Mouse (Mus musculus) kidney, adult 2 months (tissue): ENCODE data around the gene Sgpp2.

Experiments used
- CTCF ChIP-seq: fragments of 200-500 bp; conservative IDR thresholded peaks from 2 replicates; pipeline ENCODE4 v1.5.1; 2011; ENCODE audit warnings: low read depth, mild to moderate bottlenecking, control low read depth, low read length, moderate library complexity, mixed read lengths; ENCODE audit not compliant: insufficient read depth, insufficient read length
- POLR2A ChIP-seq: fragments of 200-500 bp; IDR thresholded peaks from one replicate; pipeline ENCODE4 v1.6.1; 2011; ENCODE audit warnings: low read depth, low read length, control low read depth

DNA sequence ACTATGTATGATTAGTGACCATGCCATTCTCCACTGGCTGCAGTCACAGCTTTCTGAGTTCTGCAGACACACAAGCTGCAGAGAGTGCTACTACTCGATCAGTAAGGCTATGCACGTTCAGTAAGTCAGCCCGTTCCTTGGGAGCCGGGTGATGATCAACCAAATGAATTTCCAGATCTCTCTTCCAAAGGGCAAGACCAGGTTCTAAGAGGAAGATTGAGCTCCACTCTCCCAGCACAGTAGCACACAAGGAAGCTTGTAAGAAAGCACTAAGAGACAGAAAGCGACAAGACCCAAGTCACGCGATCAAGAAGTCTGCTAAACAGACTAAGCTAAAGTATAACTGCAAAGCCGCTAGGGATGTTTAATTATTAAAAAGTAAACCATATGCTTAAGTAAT is 130.6 kb downstream of the Sgpp2 start:
- TF ChIP-seq POLR2A (no peak), CTCF (no peak)
